Mouse (Mus musculus) heart, embryonic 10.5 days (tissue): ENCODE measurements around the gene Agtrap. TPM values are rescaled to one million over a fixed set of nuclear protein-coding genes. Genes with fewer than 3 reads are reported as not detected.
A peak's percentile ranks its signal among the peaks of the same experiment; 100 is the strongest.

Experiments
- DNase-seq: peaks from one replicate; pipeline ENCODE4 v3.0.0-alpha.2; 2017; ENCODE audit warnings: low spot score
- H3K27ac ChIP-seq: fragments of 300-500 bp; sonication (generic); 2 replicates; pipeline ENCODE4 v1.5.1; 2016; ENCODE audit warnings: mild to moderate bottlenecking
- H3K27me3 ChIP-seq: fragments of 300-500 bp; sonication (generic); 2 replicates; pipeline ENCODE4 v1.6.1; 2016; ENCODE audit warnings: mild to moderate bottlenecking; ENCODE audit not compliant: poor library complexity, insufficient read depth, severe bottlenecking
- H3K36me3 ChIP-seq: fragments of 300-500 bp; sonication (generic); 2 replicates; pipeline ENCODE4 v1.6.1; 2016; ENCODE audit warnings: mild to moderate bottlenecking, moderate library complexity
- H3K4me1 ChIP-seq: fragments of 300-500 bp; sonication (generic); 2 replicates; pipeline ENCODE4 v1.6.1; 2016; ENCODE audit warnings: mild to moderate bottlenecking
- H3K4me3 ChIP-seq: fragments of 300-500 bp; sonication (generic); 2 replicates; pipeline ENCODE4 v1.5.1; 2016; ENCODE audit warnings: mild to moderate bottlenecking, moderate library complexity
- H3K9me3 ChIP-seq: fragments of 300-500 bp; sonication (generic); 2 replicates; pipeline ENCODE4 v1.6.1; 2016; ENCODE audit warnings: mild to moderate bottlenecking, moderate library complexity
- WGBS: fragments of 180-500 bp; shearing (Covaris S2); methylation state at CpG from one replicate; pipeline ENCODE4 v1.1.7; 2016; 5-methylcytosine and 5-hydroxymethylcytosine counted together
- polyA plus RNA-seq: library from polyadenylated mRNA; unstranded; fragments of >200 nt; fragmentation: Nextera tagmentation; extraction: Ambion mirVana; gene quantifications from 2 replicates; pipeline ENCODE4 v1.2.1, GENCODE M21; 2016

Gene Agtrap
- polyA plus RNA-seq, result 20.8 and 25.5 TPM in 2 replicates

DNA sequence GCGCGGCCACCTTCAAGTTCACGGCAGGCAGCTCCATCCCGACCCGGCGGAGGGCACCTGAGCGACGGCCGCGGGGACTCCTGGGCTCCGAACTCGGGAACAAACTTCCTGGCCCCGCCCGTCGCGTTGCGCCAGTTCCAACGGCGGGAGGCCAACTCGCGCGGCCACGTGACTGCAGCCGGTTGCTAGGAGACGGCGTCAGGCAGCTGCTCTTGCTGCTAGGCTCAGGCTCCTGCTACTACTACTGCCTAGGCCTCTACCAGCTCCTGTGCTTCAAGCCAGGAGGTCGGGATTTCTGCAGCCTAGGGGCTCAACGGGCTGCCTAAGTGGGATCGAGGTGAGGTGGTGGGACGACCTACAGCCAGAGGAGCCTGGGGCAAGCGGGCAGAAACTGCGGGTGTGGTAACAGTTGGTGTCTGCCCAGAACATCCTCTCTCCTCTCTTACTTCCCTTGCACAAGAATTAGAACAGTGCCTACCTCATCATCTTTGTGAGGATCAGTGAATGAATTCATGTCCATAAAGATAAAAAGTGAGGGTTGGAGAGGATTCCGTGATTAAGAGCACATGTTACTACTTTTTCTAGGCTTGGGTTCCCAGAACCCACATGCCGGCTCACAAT is at the start of gene Agtrap:
Gene Agtrap, minus strand, starts transcription at position 125 of the 621 bp plus-strand sequence.
- peak; percentile 96 for DNase-seq
- Histone ChIP-seq H3K27ac (peak within 1 kb of the TSS; percentile 94), H3K36me3 (no peaks in the 10 kb centered on the region), H3K4me1 (peaks cover 47% of the 10 kb centered on the region), H3K9me3 (no peaks in the 10 kb centered on the region), H3K27me3 (no peaks in the 10 kb centered on the region), H3K4me3 (peak within 1 kb of the TSS; percentile 88)
- 7% methylated on average over 34 of the region's 34 CpGs for WGBS

DNA sequence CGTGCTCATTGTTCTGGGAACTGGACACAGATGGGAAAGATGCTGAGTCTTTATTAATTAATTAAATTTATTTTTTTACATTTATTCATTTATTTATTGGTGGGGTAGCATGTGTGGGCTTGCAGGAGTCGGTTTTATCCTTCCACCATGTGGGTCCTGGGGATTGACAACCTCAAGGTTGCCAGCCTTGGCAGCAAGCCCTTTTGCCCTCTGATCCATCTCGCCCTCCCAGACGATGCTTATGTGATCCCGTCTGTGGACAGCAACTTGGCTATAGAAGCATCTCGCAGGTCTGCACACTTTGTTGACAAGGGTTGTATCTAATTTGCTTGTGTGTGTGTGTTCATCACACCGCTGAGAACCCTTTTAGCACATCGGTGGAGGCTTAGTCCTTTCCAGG is 49.7 kb upstream of the Agtrap start:
- peaks cover 49% of the 10 kb centered on the region for H3K27me3 ChIP-seq
- no peak for DNase-seq

DNA sequence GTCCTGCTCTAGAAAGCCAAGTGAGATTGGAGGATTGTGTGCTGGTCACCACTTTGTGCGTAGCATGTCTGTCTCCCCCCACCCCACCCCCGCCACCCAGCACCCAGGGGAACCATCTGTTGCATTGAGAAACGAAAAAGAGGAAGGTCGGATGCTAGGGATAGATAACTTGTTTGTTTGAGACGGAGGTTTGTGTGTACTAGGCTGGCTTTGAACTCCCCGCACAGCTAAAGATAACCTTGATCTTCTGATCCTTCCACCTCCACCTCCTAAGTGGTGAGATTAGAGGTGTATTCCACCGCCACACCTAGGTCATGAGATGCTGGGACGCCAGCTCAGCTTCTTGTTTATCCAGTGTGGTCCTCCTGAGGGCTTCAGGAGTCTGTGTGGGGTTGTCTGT is 47.2 kb upstream of the Agtrap start:
- Histone ChIP-seq H3K27me3 (peaks cover 74% of the 10 kb centered on the region), H3K4me1 (peaks cover 25% of the 10 kb centered on the region), H3K9me3 (no peaks in the 10 kb centered on the region), H3K27ac (no peak overlapping the region), H3K4me3 (no peak overlapping the region), H3K36me3 (no peaks in the 10 kb centered on the region)
- no peak for DNase-seq
- WGBS, result 68% methylated on average over 8 of the region's 8 CpGs

More for the DNA sequence above, 49.7 kb upstream of the Agtrap start:
- WGBS, result 70% methylated on average over 8 of the region's 8 CpGs
- Histone ChIP-seq H3K36me3 (no peaks in the 10 kb centered on the region), H3K9me3 (no peaks in the 10 kb centered on the region), H3K4me1 (peaks cover 8% of the 10 kb centered on the region), H3K4me3 (no peak overlapping the region), H3K27ac (no peak overlapping the region)

DNA sequence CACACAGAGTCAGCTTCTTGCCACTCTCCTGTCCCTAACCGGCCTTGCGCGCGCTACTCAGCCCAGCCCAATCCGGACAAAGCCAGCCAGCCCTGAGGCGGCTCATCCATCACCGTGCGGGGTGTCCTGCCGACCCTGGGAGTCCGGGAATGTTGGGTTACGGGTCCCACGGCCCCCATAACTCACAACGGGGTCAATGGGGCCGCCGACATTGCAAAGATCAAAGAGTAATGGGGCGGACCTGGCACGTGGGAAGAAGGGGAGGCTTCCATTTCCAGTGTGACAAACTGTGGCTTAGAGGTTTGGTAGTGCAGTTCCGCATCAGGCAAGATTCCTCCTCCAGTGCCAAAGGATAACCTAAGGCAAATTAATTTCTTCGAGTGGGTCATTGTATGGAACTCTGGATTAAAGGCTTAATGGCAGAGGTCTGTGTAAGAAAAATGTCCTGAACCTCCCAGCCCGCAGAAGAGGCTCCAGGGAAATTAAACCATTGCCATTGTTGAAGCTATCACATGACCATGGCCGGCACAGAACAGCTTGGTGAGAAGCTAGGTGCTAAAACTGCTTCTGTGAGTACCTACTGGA is 43.8 kb upstream of the Agtrap start:
- H3K9me3 ChIP-seq, result no peaks in the 10 kb centered on the region
- peak overlapping the region; percentile 76 for H3K4me3 ChIP-seq
- no peak for DNase-seq
- 1% methylated on average over 21 of the region's 21 CpGs for WGBS
- H3K27me3 ChIP-seq, result peaks cover 74% of the 10 kb centered on the region
- peaks cover 21% of the 10 kb centered on the region for H3K4me1 ChIP-seq
- peak overlapping the region; percentile 87 for H3K27ac ChIP-seq
- H3K36me3 ChIP-seq, result no peaks in the 10 kb centered on the region

DNA sequence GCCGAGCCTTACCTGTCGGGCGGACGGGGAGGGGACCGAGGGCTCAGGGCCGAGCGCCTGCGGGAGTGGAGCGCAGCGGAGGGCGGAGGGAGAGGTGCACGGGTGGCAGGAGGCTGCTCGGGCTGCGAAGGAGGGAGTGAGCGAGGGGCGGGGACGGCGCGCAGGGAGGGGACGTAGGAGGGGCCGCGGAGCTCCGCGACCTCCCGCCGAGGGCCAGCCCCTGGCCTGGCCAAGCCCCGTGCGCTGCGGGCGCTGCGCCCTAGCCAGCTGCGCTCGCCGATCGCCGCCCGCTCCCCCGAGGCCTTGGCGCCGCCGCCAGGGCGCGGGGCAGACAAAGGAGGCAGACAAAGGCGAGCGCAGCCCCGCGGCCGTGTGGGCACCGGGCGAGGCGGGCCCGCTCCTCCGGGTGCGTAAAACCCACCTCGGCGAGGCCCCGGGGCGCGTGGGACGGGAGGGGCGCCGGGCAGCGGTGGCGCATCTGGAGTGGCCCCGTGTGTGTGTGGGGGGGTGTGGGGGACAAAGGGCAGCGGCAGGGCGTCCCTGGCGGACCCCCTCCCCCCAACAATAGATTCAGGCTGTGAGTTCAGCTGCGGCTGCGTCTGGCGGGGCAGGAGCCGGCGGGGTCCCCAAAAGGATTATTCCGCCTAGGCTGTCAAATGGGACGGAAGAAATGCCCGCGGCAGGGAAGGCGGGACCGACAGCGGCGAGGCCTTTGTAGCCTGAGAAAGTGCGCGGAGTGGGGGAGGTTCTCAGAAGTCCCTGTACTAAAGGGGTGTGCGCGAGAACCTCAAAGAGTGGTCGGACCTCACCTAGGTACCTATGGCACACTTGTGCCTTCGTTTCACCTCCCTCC is 43.0 kb upstream of the Agtrap start, which contains the start of gene Draxin:
Gene Draxin, minus strand, starts transcription at position 138 of the 853 bp plus-strand sequence.
- under 1% methylated on average over 81 of the region's 87 CpGs for WGBS
- Histone ChIP-seq H3K4me1 (peaks cover 21% of the 10 kb centered on the region), H3K36me3 (no peaks in the 10 kb centered on the region), H3K27me3 (peaks cover 74% of the 10 kb centered on the region), H3K27ac (peak within 1 kb of the TSS; percentile 87), H3K4me3 (peak within 1 kb of the TSS; percentile 76), H3K9me3 (no peaks in the 10 kb centered on the region)
- no peak for DNase-seq

DNA sequence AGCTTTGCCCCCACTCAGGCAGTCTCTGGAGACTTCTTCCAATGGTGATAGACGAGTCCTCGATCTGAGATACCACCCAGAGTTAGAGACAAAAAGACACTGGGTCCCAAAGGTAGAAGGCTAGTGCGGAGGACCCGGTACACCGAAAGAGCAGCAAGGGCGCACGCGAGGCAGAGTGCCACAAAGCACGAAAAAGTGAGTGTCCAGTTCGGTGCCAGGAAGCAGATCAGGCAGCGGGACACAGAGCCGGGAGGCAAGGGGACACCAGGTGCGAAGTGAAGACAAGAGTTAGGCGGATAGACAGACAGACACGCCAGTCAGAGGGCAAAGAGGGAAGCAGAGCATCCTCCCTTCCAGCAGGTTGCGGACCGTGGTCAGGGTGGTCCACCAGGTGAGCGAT is 42.3 kb upstream of the Agtrap start, which contains the start of gene Mad2l2:
Gene Mad2l2, plus strand, starts transcription at position 252 of the 400 bp plus-strand sequence.
- peak within 1 kb of the TSS; percentile 87 for H3K27ac ChIP-seq
- no peaks in the 10 kb centered on the region for H3K9me3 ChIP-seq
- H3K27me3 ChIP-seq, result peaks cover 73% of the 10 kb centered on the region
- H3K4me1 ChIP-seq, result peaks cover 21% of the 10 kb centered on the region
- H3K36me3 ChIP-seq, result no peaks in the 10 kb centered on the region
- peak within 1 kb of the TSS; percentile 76 for H3K4me3 ChIP-seq
- no peak for DNase-seq
- 1% methylated on average over 18 of the region's 18 CpGs for WGBS

DNA sequence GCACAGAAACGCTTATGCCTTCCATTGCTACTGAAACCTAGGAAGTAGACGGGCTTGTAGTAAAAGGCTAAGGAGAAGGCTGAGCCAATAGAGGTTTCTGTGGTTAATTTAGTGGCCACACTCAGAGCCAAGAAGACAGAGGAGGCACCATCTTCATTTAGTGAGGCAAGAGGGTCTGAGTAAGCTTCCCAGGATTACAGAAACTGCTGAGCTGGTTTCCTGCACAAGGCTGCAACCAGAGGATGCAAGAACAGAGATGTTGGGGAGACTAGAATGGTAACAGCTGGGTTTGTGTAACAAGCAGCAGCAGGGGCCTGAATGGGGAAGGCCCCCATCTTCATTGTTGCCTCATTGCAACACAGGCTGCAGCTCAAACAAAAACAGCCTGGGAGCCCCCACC is 40.8 kb upstream of the Agtrap start:
- Histone ChIP-seq H3K36me3 (no peaks in the 10 kb centered on the region), H3K4me1 (peaks cover 21% of the 10 kb centered on the region), H3K4me3 (no peak overlapping the region), H3K9me3 (no peaks in the 10 kb centered on the region), H3K27ac (no peak overlapping the region), H3K27me3 (peaks cover 71% of the 10 kb centered on the region)
- WGBS, result 53% methylated on average over 2 of the region's 2 CpGs
- no peak for DNase-seq

DNA sequence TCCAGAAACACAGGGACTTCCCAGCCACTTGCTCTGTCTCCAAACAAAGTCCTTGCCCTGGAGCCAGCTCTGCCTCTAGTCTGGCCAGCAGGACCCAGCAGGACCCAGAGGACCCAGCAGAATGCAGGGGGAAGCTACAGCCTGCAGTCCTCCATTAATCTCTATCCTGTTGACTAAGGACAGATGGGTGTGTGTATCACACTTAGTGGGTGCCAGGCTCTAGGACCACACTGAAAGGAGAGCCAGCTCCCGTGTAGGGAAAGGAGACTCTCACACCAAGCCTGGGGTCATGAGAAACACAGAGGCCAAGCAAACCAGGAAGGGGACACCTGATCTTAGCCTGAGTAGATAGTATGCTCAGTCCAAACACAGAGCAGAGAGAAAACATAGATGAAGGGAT is 40.4 kb upstream of the Agtrap start:
- Histone ChIP-seq H3K4me1 (peaks cover 21% of the 10 kb centered on the region), H3K36me3 (no peaks in the 10 kb centered on the region)
- 49% methylated on average over 1 of the region's 1 CpGs for WGBS

DNA sequence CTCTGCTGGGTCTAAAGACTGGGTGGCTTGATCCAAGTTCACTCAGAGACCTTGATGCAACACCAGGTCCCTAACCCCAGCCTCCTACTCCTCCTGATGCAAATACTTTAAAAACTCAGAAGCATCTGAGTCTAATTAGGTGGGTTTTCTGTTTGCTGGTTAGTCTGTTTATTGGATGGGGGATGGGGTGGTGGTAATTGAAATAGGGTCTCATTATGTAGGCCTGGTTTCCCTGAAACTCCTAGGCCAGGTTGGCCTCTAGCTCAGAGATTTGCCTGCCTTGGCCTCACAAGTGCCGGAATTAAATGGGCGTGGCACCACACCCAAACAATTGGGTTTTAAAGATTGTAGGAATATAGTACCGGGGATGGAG is 34.8 kb upstream of the Agtrap start:
- Histone ChIP-seq H3K4me1 (no peaks in the 10 kb centered on the region), H3K27me3 (peaks cover 40% of the 10 kb centered on the region; the same call in 1 of the 2 replicates), H3K4me3 (no peak overlapping the region), H3K9me3 (no peaks in the 10 kb centered on the region), H3K27ac (no peak overlapping the region), H3K36me3 (no peaks in the 10 kb centered on the region)
- WGBS, result 77% methylated on average over 3 of the region's 3 CpGs
- no peak for DNase-seq

More for the DNA sequence above, 40.4 kb upstream of the Agtrap start:
- no peak overlapping the region for H3K4me3 ChIP-seq
- H3K27me3 ChIP-seq, result peaks cover 75% of the 10 kb centered on the region
- no peak overlapping the region for H3K27ac ChIP-seq
- no peaks in the 10 kb centered on the region for H3K9me3 ChIP-seq
- DNase-seq, result no peak

DNA sequence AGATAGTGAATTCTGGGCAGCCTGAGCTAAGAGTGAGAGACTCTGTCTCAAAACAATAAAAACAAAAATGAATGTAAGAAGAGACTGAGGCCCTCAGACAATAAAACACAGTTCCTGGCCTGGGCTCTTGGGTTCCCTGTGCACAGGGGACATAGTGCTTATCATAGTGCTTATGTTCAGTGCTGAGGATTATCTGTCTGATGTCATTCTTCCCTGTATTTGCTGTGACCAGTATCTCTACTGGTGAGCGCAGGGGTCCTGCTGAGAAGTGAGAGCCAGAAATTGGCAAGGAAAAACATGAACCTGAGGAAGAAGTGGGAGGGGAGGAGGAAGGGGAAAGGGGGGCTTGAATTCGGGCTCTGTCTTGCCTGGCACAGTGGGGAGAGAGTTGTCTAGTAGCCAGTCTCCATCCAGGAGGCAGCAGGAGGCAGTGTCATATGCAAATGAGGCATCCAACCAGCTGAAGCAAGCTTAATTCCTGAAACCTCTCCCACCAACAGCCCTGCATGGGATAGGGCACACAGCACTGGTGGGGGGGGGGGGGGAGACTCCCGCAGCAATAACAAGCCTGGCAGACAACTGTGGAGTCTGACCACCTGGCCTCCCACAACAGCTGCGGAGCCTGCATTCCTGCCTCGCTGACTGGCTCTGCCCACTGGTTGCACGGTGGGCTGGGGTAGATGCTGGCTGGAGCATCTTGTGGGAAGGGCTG is 34.3 kb upstream of the Agtrap start:
- no peaks in the 10 kb centered on the region for H3K36me3 ChIP-seq
- no peak overlapping the region for H3K4me3 ChIP-seq
- DNase-seq, result no peak
- peaks cover 36% of the 10 kb centered on the region; the same call in 1 of the 2 replicates for H3K27me3 ChIP-seq
- WGBS, result 14% methylated on average over 6 of the region's 6 CpGs
- no peak overlapping the region for H3K27ac ChIP-seq
- no peaks in the 10 kb centered on the region for H3K4me1 ChIP-seq
- H3K9me3 ChIP-seq, result no peaks in the 10 kb centered on the region

DNA sequence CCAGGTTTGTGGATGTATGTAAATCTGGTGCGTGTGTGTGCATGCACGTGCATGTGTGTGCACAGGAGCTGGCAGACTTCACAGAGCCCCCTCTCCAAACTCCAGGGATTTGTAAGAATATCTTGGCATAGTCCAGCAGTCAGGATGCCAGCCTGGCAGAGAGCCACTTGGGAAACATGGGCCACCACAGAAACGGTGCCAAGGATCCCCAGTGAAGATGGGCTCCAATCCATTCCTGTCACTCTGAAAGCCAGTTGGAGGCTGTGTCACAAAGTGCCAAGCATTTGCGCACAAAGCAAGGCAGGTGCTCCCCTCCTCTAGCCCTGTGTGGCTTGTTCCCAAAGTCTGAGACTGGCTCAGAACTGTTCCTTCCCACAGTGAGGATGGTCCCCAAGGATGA is 33.5 kb upstream of the Agtrap start:
- no peak for DNase-seq
- H3K9me3 ChIP-seq, result no peaks in the 10 kb centered on the region
- WGBS, result 82% methylated on average over 4 of the region's 4 CpGs
- H3K36me3 ChIP-seq, result no peaks in the 10 kb centered on the region
- H3K27ac ChIP-seq, result no peak overlapping the region
- H3K27me3 ChIP-seq, result peaks cover 36% of the 10 kb centered on the region; the same call in 1 of the 2 replicates
- H3K4me3 ChIP-seq, result no peak overlapping the region
- no peaks in the 10 kb centered on the region for H3K4me1 ChIP-seq

DNA sequence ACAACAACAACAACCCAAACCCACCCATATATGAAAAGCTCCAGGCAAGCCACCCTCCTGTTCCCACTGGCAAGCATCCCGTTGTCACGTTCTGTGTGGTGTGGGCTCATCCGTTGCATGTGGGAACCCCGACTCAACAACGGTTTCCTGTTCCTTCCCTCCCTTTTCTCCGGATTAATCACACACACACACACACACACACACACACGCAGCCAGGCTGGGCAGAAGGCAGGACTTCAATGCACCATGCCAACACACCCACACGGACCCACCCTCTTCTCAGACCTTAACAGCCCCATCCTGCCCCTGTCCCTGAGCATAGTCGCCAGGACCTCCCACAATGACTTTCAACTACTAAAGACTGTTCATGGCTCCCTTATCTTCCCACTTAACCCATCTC is 32.7 kb upstream of the Agtrap start:
- Histone ChIP-seq H3K36me3 (no peaks in the 10 kb centered on the region), H3K27ac (no peak overlapping the region), H3K27me3 (peaks cover 39% of the 10 kb centered on the region; the same call in 1 of the 2 replicates), H3K4me3 (no peak overlapping the region), H3K4me1 (peaks cover 3% of the 10 kb centered on the region), H3K9me3 (no peaks in the 10 kb centered on the region)
- no peak for DNase-seq
- 74% methylated on average over 9 of the region's 9 CpGs for WGBS
